Mouse (Mus musculus): ENCODE measurements around the gene 4930438A08Rik.

GRCm38 (mm10) chr11:58262336-58262735 lies 12.3 kb upstream of the 4930438A08Rik start:
- TF ChIP-seq EP300 (IDR thresholded peaks at IDR 0.05) (no peak), CTCF (IDR thresholded peaks at IDR 0.05) (no peak)
